Mouse (Mus musculus) hindbrain, embryonic 16.5 days (tissue): Measurements from ENCODE around the gene Col4a2. TPM values are rescaled to one million over a fixed set of nuclear protein-coding genes. Genes with fewer than 3 reads are reported as not detected.

Experiments used
- ATAC-seq: fragments of 200-750 bp; cut with Nextera tagmentation; 2 replicates; pipeline ENCODE4 v1.8.0; 2017; ENCODE audit warnings: moderate TSS enrichment, moderate library complexity
- H3K27ac ChIP-seq: fragments of 300-500 bp; sonication (generic); 2 replicates; pipeline ENCODE4 v1.5.1; 2014; ENCODE audit warnings: low read depth, mild to moderate bottlenecking, control low read depth, low read length, moderate library complexity
- H3K27me3 ChIP-seq: fragments of 300-500 bp; sonication (generic); replicated peaks from 2 replicates; pipeline ENCODE4 v1.6.1; 2014; ENCODE audit warnings: low read length; ENCODE audit not compliant: control insufficient read depth, insufficient read depth
- H3K36me3 ChIP-seq: fragments of 300-500 bp; sonication (generic); 2 replicates; pipeline ENCODE4 v1.6.1; 2014; ENCODE audit warnings: mild to moderate bottlenecking, low read length, moderate library complexity, mixed read lengths; ENCODE audit not compliant: control insufficient read depth, insufficient read depth
- H3K4me1 ChIP-seq: fragments of 300-500 bp; sonication (generic); 2 replicates; pipeline ENCODE4 v1.6.1; 2014; ENCODE audit warnings: low read depth, low read length; ENCODE audit not compliant: control insufficient read depth, insufficient read depth
- H3K4me2 ChIP-seq: fragments of 300-500 bp; sonication (generic); 2 replicates; pipeline ENCODE4 v1.6.1; 2014; ENCODE audit warnings: mild to moderate bottlenecking, low read length, control low read depth, moderate library complexity
- H3K4me3 ChIP-seq: fragments of 300-500 bp; sonication (generic); 2 replicates; pipeline ENCODE4 v1.5.1; 2014; ENCODE audit warnings: mild to moderate bottlenecking, low read length, control low read depth, moderate library complexity
- H3K9ac ChIP-seq: fragments of 300-500 bp; sonication (generic); 2 replicates; pipeline ENCODE4 v1.6.1; 2014; ENCODE audit warnings: low read depth, mild to moderate bottlenecking, control low read depth, low read length, moderate library complexity
- H3K9me3 ChIP-seq: fragments of 300-500 bp; sonication (generic); 2 replicates; pipeline ENCODE4 v1.6.1; 2014; ENCODE audit warnings: mild to moderate bottlenecking, low read length, moderate library complexity; ENCODE audit not compliant: control insufficient read depth
- WGBS: fragments of 180-500 bp; shearing (Covaris S2); extraction: QIAGEN DNeasy Blood & Tissue Kit; methylation state at CpG from one replicate; pipeline ENCODE4 v1.1.7; 2014; 5-methylcytosine and 5-hydroxymethylcytosine counted together
- polyA plus RNA-seq: library from polyadenylated mRNA; unstranded; fragments of >200 nt; fragmentation: Nextera tagmentation; extraction: Ambion mirVana; gene quantifications from 2 replicates; pipeline ENCODE4 v1.2.1, GENCODE M21; 2015

Gene Col4a2
- polyA plus RNA-seq, 1 experiment from 2014 or later: 28.9 TPM

DNA sequence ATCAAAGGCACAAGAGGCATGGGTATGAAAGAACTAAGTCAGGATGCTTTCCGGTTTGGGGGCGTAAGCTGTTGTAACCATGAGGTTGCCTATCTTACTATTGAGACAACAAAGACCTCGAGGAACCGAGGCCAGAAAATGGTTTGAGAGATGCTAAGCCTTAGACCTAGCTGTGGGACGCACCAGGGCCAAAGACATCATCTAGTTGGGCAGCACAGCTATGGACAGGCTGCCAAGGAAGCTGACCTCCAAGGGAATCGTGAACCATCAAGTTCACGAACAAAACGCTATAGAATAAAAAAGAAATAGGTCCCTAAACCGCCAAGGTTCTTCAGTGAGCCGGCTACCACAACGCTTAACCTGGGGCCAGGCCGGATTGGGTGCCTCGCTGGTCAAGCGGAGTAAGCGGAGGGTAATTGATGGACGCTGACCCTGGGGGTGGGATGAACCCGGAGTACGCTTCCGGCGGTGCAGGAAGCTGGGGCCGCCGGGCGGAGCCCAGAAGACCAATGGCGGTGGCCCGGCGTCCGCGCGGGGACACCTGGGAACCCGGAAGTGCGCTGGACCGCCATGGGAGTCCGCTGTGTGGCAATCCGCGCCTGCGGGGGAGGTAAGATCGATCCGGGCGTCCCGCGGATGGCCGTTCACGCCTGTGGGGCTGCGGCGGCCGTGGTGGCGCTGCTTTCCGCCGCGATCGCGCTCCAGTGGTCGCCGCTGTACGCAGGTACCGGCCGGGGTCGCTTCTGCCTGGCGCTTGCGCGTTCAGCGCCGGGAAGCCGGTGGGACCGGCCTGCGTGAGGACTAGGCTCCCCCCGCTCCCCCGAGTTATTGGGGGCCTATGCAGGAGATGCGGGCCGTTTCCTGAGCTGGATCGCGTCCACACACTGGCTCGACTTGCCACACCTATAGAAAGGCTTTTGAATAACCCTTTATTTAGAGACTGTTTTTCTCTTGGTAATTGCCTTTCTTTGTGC lies 184.7 kb downstream of the Col4a2 start, which contains the start of gene Naxd:
Naxd (plus strand) TSS at position 490 of the 974 bp plus-strand sequence.
- Histone ChIP-seq H3K4me2 (peak within 1 kb of the TSS; percentile 96), H3K4me3 (peak within 1 kb of the TSS; percentile 93), H3K27ac (peak within 1 kb of the TSS; percentile 91), H3K9ac (peak within 1 kb of the TSS; percentile 92), H3K4me1 (peaks cover 16% of the 10 kb centered on the region), H3K36me3 (no peaks in the 10 kb centered on the region), H3K9me3 (no peaks in the 10 kb centered on the region), H3K27me3 (peaks cover 5% of the 10 kb centered on the region)
- WGBS: 4% methylated on average over 59 of the region's 73 CpGs
- peak; percentile 99 for ATAC-seq

DNA sequence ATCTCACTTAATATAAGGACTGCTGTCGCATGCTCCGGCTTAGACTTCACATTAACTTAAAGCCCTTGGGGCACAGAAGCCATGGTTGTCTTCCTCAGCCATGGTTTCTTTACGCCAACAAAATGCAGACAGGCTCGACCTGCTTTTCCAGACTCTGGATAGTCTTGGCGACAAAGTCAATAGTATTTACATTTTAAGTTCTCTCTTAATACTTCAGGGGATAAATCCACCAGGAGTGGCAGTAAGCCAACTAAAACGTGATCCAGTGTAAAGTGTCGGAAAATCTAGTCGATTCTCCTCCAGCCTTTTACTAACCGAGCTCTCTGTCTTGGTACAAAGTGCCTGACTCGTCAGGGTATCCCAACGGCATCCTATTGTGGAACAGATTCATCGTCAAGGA lies 185.7 kb downstream of the Col4a2 start:
- peaks cover 16% of the 10 kb centered on the region for H3K4me1 ChIP-seq
- no peak for ATAC-seq
- no peak overlapping the region for H3K27ac ChIP-seq
- no peak overlapping the region; the same call in 1 of the 2 replicates for H3K9ac ChIP-seq
- peaks cover 5% of the 10 kb centered on the region for H3K27me3 ChIP-seq
- peaks cover under 1% of the 10 kb centered on the region for H3K36me3 ChIP-seq
- H3K4me2 ChIP-seq: peak overlapping the region; percentile 81
- 75% methylated on average over 12 of the region's 12 CpGs for WGBS
- H3K4me3 ChIP-seq: peak overlapping the region; percentile 93
- H3K9me3 ChIP-seq: no peaks in the 10 kb centered on the region

Other genes with a start within 250 kb of the Col4a2 start
- gene Col4a1, start within 50 bp of the Col4a2 start, polyA plus RNA-seq: 68.6 and 105 TPM in 2 replicates
- 1.5 and 1.6 TPM in 2 replicates for gene Rab20, start 165.9 kb downstream of the Col4a2 start, polyA plus RNA-seq
- 133 and 146 TPM in 2 replicates for gene Naxd, start 184.7 kb downstream of the Col4a2 start, polyA plus RNA-seq
- 25.2 and 25.5 TPM in 2 replicates for gene Cars2, start 238.0 kb downstream of the Col4a2 start, polyA plus RNA-seq
- gene Ing1, start 242.8 kb downstream of the Col4a2 start, polyA plus RNA-seq: 31.3 and 36.3 TPM in 2 replicates